Mouse (Mus musculus) ZHBTc4 (cell line): ENCODE data around the gene H3f3a.
A peak's percentile ranks its signal among the peaks of the same experiment; 100 is the strongest.

ENCODE experiments used
- DNase-seq: peaks from one replicate; pipeline ENCODE4 v3.0.0-alpha.2; 2011; ENCODE audit warnings: low read depth, low spot score

H3f3a gene

GRCm38 (mm10) chr1:180762180-180762579 lies 51.6 kb downstream of the H3f3a start:
- peak; percentile 51 for DNase-seq

- no peak for DNase-seq
Observed at GRCm38 (mm10) chr1:180757956-180758520, 55.7 kb downstream of the H3f3a start.

- no peak for DNase-seq
Observed at GRCm38 (mm10) chr1:180757252-180757955, 56.3 kb downstream of the H3f3a start.

- DNase-seq = no peak
Observed at GRCm38 (mm10) chr1:180756711-180757110, 57.0 kb downstream of the H3f3a start.

GRCm38 (mm10) chr1:180754376-180754775 lies 59.4 kb downstream of the H3f3a start:
- no peak for DNase-seq

- no peak for DNase-seq
Observed at GRCm38 (mm10) chr1:180752115-180752514, 61.6 kb downstream of the H3f3a start.
